21 mouse cellular contexts compared by ENCODE assay signal in the genomic region with DNA sequence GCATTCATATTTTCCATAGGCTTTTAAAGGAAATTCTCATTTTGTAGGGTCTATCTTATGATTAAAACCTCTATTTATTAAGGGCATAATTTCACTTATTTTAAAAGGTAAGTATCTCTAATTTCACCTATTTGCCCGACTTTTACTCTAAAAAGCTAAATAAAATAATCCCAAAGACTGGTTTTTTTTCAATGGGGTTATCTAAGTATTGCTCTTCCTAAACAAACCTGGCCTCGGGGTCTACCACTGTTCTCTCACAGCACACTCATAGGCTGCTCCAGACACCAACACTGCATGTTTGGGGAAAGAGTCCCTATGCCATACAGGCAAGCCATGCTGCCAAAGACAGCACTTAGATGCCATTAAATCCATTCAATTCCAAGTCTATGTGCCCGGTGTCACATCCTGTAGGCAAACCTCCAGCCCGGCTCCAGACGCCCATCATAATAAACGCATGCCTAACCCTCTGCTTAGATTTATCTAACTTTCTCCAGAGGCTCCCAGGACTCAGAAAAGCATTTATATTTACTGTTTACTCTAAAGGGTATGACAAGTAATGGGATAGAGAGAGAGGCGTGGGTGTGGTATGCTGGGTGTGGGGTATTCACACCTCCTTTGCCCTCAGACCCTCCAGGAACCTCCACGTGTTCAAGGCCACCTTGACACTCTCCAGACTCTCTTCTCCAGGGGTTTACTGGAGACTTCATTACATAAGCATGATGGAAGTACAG.
DNase-seq lines count a peak whose midpoint lies in the region; ATAC-seq and TF ChIP-seq lines count a peak whose summit lies in the region.
"Had no signal": no experiment of that assay in that cellular context is flagged by ENCODE, and none has a peak within 500 bp of the region (broad histone marks: within the 10 kb centered on the region; RNA-seq: fewer than 3 reads in every experiment).

No protein-coding gene starts in this region.

- no peak overlapping the region for H3K4me2 ChIP-seq in midbrain, embryonic 11.5 days
- no peak overlapping the region for H3K4me2 ChIP-seq in midbrain, postnatal 0 days (ENCODE audit: low read depth, low read length, poor library complexity, severe bottlenecking)

- no peak overlapping the region for H3K9ac ChIP-seq in midbrain, embryonic 11.5 days (ENCODE audit: low read length)
- no peak overlapping the region for H3K9ac ChIP-seq in midbrain, postnatal 0 days (replicated peaks; ENCODE audit: low read length, poor library complexity, severe bottlenecking)

- no peak overlapping the region for H3K27ac ChIP-seq in midbrain, embryonic 11.5 days (ENCODE audit: low read depth, low read length)
- no peak overlapping the region for H3K27ac ChIP-seq in midbrain, postnatal 0 days (ENCODE audit: low read depth, low read length)
- no peak overlapping the region for H3K27ac ChIP-seq in thymus, adult 2 months (ENCODE audit: control insufficient read depth, insufficient read depth, low read length)

- H3K27me3 ChIP-seq in midbrain, embryonic 11.5 days (ENCODE audit: control insufficient read depth, insufficient read depth, low read length), result peaks cover under 1% of the 10 kb centered on the region; the same call in 1 of the 2 replicates
- no peaks in the 10 kb centered on the region; the same call in 1 of the 2 replicates for H3K27me3 ChIP-seq in midbrain, postnatal 0 days (ENCODE audit: insufficient read depth, low read length)
- peaks cover 6% of the 10 kb centered on the region; the same call in 1 of the 2 replicates for H3K27me3 ChIP-seq in thymus, adult 2 months (ENCODE audit: control insufficient read depth, insufficient read depth, low read length)
- H3K27me3 ChIP-seq: Patski had no signal

- no peak overlapping the region for H3K4me3 ChIP-seq in midbrain, embryonic 11.5 days (ENCODE audit: low read depth, low read length)
- no peak overlapping the region for H3K4me3 ChIP-seq in midbrain, postnatal 0 days (ENCODE audit: low read depth, low read length)
- no peak overlapping the region for H3K4me3 ChIP-seq in thymus, adult 2 months (ENCODE audit: control insufficient read depth, insufficient read depth, low read length)

- DNase-seq in midbrain, embryonic 11.5 days (ENCODE audit: low spot score, missing footprints), result peak; percentile 79
- DNase-seq in midbrain, postnatal 0 days (ENCODE audit: low spot score), result no peak
- DNase-seq in 3T3-L1 (ENCODE audit: low read depth, low spot score) (peak; percentile 92), adipocyte (ENCODE audit: low spot score) (peak; percentile 93)
- no peak for DNase-seq in left cerebral cortex, postnatal 36 days (ENCODE audit: low spot score in 2 of 2)
- DNase-seq in thymus, adult 2 months, result no peak
- DNase-seq: adrenal gland, adult 2 months; adrenal gland, adult 8-10 months; adrenal gland, postnatal 10 days; adrenal gland, postnatal 14 days; adrenal gland, postnatal 25 days; adrenal gland, postnatal 36 days; cerebellum, adult 11 months; cerebellum, adult 11-12 months; cerebellum, adult 18-20 months; cerebellum, adult 2 months; cerebellum, adult 8-10 months had no signal

- H3K9me3 ChIP-seq in midbrain, embryonic 11.5 days (ENCODE audit: control insufficient read depth, low read length), result no peaks in the 10 kb centered on the region; the same call in 1 of the 2 replicates
- no peaks in the 10 kb centered on the region for H3K9me3 ChIP-seq in midbrain, postnatal 0 days (ENCODE audit: low read length)

- no peaks in the 10 kb centered on the region for H3K36me3 ChIP-seq in midbrain, embryonic 11.5 days (ENCODE audit: control insufficient read depth, insufficient read depth, low read length)
- no peaks in the 10 kb centered on the region for H3K36me3 ChIP-seq in midbrain, postnatal 0 days (ENCODE audit: insufficient read depth, low read length)
- no peaks in the 10 kb centered on the region for H3K36me3 ChIP-seq in thymus, adult 2 months (ENCODE audit: control insufficient read depth, insufficient read depth, low read length)
- H3K36me3 ChIP-seq: G1E had no signal

- intact Hi-C loops in left cerebral cortex, postnatal 36 days (cut with DNase I), result no loop called here

- 90% methylated on average over 8 of the region's 8 CpGs for WGBS in midbrain, embryonic 11.5 days
- 92% methylated on average over 8 of the region's 8 CpGs for WGBS in midbrain, postnatal 0 days
- WGBS in thymus, adult 2 months, result 97% methylated on average over 8 of the region's 8 CpGs

- TF ChIP-seq CTCF in midbrain, postnatal 0 days (IDR thresholded peaks at IDR 0.05), result no peak
- no peak for TF ChIP-seq CTCF in thymus, adult 2 months (IDR thresholded peaks at IDR 0.05; ENCODE audit: borderline replicate concordance, control insufficient read depth, extremely low read depth, insufficient read depth, low read length, poor library complexity)

- peaks cover 7% of the 10 kb centered on the region for H3K4me1 ChIP-seq in midbrain, embryonic 11.5 days (ENCODE audit: control insufficient read depth, insufficient read depth, low read length)
- peaks cover 5% of the 10 kb centered on the region; the same call in 1 of the 2 replicates for H3K4me1 ChIP-seq in midbrain, postnatal 0 days (ENCODE audit: insufficient read depth, low read length)
- H3K4me1 ChIP-seq in thymus, adult 2 months (replicated peaks; ENCODE audit: control insufficient read depth, insufficient read depth, low read length), result peaks cover 5% of the 10 kb centered on the region

- no peak for TF ChIP-seq POLR2A in thymus, adult 2 months (IDR thresholded peaks at IDR 0.05; ENCODE audit: control insufficient read depth, extremely low read depth, insufficient read depth, low read length, poor library complexity)

- no peak for ATAC-seq in midbrain, embryonic 11.5 days (ENCODE audit: low FRiP score)
- no peak for ATAC-seq in midbrain, postnatal 0 days (ENCODE audit: low FRiP score)
- ATAC-seq: activated CD4-positive, CD25-positive, alpha-beta regulatory T cell, adult 4 months; CD4-positive, CD25-positive, alpha-beta regulatory T cell, adult 4 months; Patski had no signal

Comparison
In these comparisons a context has a peak if more than half of its experiments do, and no peak if none do; other contexts are left out.
1. DNase-seq: peak in midbrain, embryonic 11.5 days (single experiment), 3T3-L1 (single experiment) and adipocyte (single experiment); none in midbrain, postnatal 0 days (single experiment), left cerebral cortex, postnatal 36 days (0 of 2) and thymus, adult 2 months (single experiment).